Mouse (Mus musculus) cerebellum, adult 2 months (tissue): ENCODE results near the gene Hdgfl3.

Experiments used
- CTCF ChIP-seq: fragments of 200-500 bp; IDR thresholded peaks from 2 replicates; pipeline ENCODE4 v1.5.1; 2011; ENCODE audit warnings: low read depth, mild to moderate bottlenecking, control low read depth, low read length, moderate library complexity, borderline replicate concordance; ENCODE audit not compliant: insufficient read depth
- POLR2A ChIP-seq: fragments of 200-500 bp; IDR thresholded peaks from 2 replicates; pipeline ENCODE4 v1.6.1; 2011; ENCODE audit warnings: low read length, control low read depth, borderline replicate concordance; ENCODE audit not compliant: insufficient read depth

- TF ChIP-seq POLR2A (no peak), CTCF (no peak)
Measured at GRCm38 (mm10) chr7:81865937-81866336, 68.3 kb downstream of the Hdgfl3 start.
